Mouse (Mus musculus) ES-E14 (cell line): ENCODE results near the gene Kptn. TPM values are rescaled to one million over a fixed set of nuclear protein-coding genes. Genes with fewer than 3 reads are reported as not detected.

ENCODE experiments used
- DNase-seq: peaks from one replicate; pipeline ENCODE4 v3.0.0-alpha.2; 2013; ENCODE audit warnings: low read depth, low spot score
- H3K27ac ChIP-seq: 2 replicates; pipeline ENCODE4 v1.5.1; 2012; ENCODE audit warnings: low read depth, mild to moderate bottlenecking, low read length, moderate library complexity, mixed read lengths; ENCODE audit not compliant: poor library complexity, insufficient read depth, severe bottlenecking
- H3K36me3 ChIP-seq: 2 replicates; pipeline ENCODE4 v1.6.1; 2012; ENCODE audit warnings: mild to moderate bottlenecking, low read length, moderate library complexity, mixed read lengths; ENCODE audit not compliant: control insufficient read depth, poor library complexity, insufficient read depth, severe bottlenecking
- H3K4me1 ChIP-seq, 2 experiments: fragments of 150-350 bp in 1 of 2; sonication (generic) in 1 of 2; 2 replicates each; pipeline ENCODE4 v1.6.1; 2012; ENCODE audit warnings: low read length in 2 of 2, mild to moderate bottlenecking in 1 of 2, mixed read lengths in 1 of 2; ENCODE audit not compliant: control insufficient read depth in 2 of 2, insufficient read depth in 2 of 2, poor library complexity in 1 of 2
- H3K4me3 ChIP-seq, 2 experiments: fragments of 150-350 bp in 1 of 2; sonication (generic) in 1 of 2; 2 replicates each; pipeline ENCODE4 v1.5.1; 2012; ENCODE audit warnings: low read length in 2 of 2, low read depth in 1 of 2, mild to moderate bottlenecking in 1 of 2, mixed read lengths in 1 of 2; ENCODE audit not compliant: insufficient read depth in 1 of 2, poor library complexity in 1 of 2, severe bottlenecking in 1 of 2
- H3K9ac ChIP-seq: 2 replicates; pipeline ENCODE4 v1.6.1; 2012; ENCODE audit warnings: low read depth, mild to moderate bottlenecking, low read length, mixed read lengths; ENCODE audit not compliant: poor library complexity, insufficient read depth, severe bottlenecking
- H3K9me3 ChIP-seq: fragments of 150-350 bp; sonication (generic); 2 replicates; pipeline ENCODE4 v1.6.1; 2012; ENCODE audit warnings: low read depth, mild to moderate bottlenecking, low read length; ENCODE audit not compliant: control insufficient read depth, insufficient read depth
- CHD2 ChIP-seq: IDR thresholded peaks from 2 replicates; pipeline ENCODE4 v1.6.1; 2014; ENCODE audit warnings: mild to moderate bottlenecking, low read depth, low read length, inconsistent platforms
- HCFC1 ChIP-seq: IDR thresholded peaks from 2 replicates; pipeline ENCODE4 v1.6.1; 2012; ENCODE audit warnings: low read length, inconsistent platforms, borderline replicate concordance; ENCODE audit not compliant: insufficient read depth
- MAFK ChIP-seq: IDR thresholded peaks from 2 replicates; pipeline ENCODE4 v1.6.1; 2014; ENCODE audit warnings: mild to moderate bottlenecking, low read depth, low read length, inconsistent platforms; ENCODE audit not compliant: insufficient read depth
- ZC3H11A ChIP-seq: IDR thresholded peaks from 2 replicates; pipeline ENCODE4 v1.6.1; 2012; ENCODE audit warnings: low read depth, mild to moderate bottlenecking, inconsistent platforms, low read length, borderline replicate concordance
- ZNF384 ChIP-seq: IDR thresholded peaks from 2 replicates; pipeline ENCODE4 v1.6.1; 2012; ENCODE audit warnings: low read depth, low read length, inconsistent platforms
- in situ Hi-C, 2 experiments: fragments of 600-800 bp; cut with MboI; formaldehyde crosslinking; loops; one replicate each; pipeline ENCODE4 v1.15.1; 2025; ENCODE audit warnings: low sequenced_read_pairs in 2 of 2, inconsistent platforms in 1 of 2; ENCODE audit not compliant: unreplicated experiment in 2 of 2
- total RNA-seq: library from RNA; depleted of rRNA; stranded (reverse); fragments of 300-350 nt; gene quantifications from 2 replicates; pipeline ENCODE4 v1.2.3, GENCODE M21; 2012

The Kptn gene
- total RNA-seq, 1 experiment = 15.4 TPM

DNA sequence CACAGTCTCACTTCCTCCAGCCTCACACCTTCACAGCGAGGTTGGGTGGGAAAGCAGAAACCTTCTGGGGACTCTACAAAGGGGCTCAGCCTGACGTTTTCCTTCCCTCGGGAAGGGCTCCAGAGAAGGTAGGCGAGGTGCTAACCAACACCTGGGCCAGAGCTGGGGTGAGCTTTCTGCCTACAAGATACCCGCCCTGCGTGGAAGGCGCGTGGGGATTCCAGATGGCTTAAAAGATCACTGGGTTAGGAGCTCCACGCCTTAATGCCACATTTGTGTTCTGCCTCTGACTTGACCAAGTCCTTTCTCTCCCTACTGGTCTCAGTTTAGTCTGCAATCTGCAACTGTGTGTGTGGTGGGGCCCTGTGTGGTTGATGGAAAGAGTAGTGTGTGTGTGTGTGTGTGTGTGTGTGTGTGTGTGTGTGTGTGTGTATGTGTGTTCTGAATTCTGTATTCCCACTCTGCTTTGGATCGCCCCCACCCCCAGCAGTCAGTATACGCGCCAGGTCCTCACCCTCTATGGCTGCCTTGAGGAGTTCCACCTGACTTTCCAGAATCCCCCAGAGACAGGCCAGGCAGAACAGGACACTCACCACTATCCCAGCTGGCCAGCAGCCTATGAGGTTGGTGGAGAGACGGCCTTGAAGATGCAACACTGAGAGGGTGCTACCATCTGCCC lies 11.4 kb downstream of the Kptn start:
- H3K27ac ChIP-seq = no peak overlapping the region

DNA sequence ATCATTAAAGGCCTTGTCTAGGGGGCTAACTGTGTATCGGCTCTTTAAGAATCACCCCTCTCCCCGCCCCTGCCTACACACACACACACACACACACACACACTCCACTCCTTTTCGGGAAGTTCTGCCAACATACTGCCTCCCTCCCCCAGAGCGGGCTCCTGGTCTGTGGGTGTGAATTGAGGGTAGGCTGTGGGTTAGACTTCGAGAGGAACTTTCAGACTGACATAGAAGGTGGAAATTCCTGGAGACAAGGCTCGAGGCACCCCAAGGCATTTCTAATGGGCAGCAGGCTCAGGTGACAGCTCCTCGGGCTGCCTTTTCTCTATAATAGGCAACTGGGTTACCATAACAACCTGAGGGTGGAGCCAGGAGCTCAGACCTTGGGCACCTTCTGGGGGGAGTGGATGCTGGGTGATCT lies 12.5 kb downstream of the Kptn start:
- no peak for TF ChIP-seq MAFK
- TF ChIP-seq CHD2 = no peak
- no peak for TF ChIP-seq HCFC1
- TF ChIP-seq ZNF384 = no peak
- TF ChIP-seq ZC3H11A = no peak
- Histone ChIP-seq H3K4me3 (no peak overlapping the region), H3K36me3 (peaks cover 3% of the 10 kb centered on the region; the same call in 1 of the 2 replicates), H3K4me1 (peaks cover 0 to 15% of the 10 kb centered on the region in 2 experiments; a peak in 1 of 4 replicates), H3K9ac (no peak overlapping the region), H3K9me3 (no peaks in the 10 kb centered on the region), H3K27ac (no peak overlapping the region)
- no peak for DNase-seq
- in situ Hi-C loops = loop anchor here in 1 of 2 experiments (25.0 kb wide), 1 partner anchor 170 kb away; the partner anchor contains the start of gene Ehd2

More for the DNA sequence above, 11.4 kb downstream of the Kptn start:
- peak overlapping the region in 1 of 2 experiments; percentile 87; a peak in 3 of 4 replicates for H3K4me3 ChIP-seq
- no peak overlapping the region for H3K9ac ChIP-seq
- in situ Hi-C loops = loop anchor here in 1 of 2 experiments (25.0 kb wide), 1 partner anchor 169 kb away; the partner anchor contains the start of gene Ehd2
- DNase-seq = no peak
- H3K36me3 ChIP-seq = peaks cover 3% of the 10 kb centered on the region; the same call in 1 of the 2 replicates
- peaks cover 0 to 15% of the 10 kb centered on the region in 2 experiments; a peak in 1 of 4 replicates for H3K4me1 ChIP-seq
- no peaks in the 10 kb centered on the region for H3K9me3 ChIP-seq
- no peak for TF ChIP-seq MAFK
- TF ChIP-seq ZC3H11A = no peak
- TF ChIP-seq HCFC1 = no peak
- no peak for TF ChIP-seq CHD2
- TF ChIP-seq ZNF384 = no peak

DNA sequence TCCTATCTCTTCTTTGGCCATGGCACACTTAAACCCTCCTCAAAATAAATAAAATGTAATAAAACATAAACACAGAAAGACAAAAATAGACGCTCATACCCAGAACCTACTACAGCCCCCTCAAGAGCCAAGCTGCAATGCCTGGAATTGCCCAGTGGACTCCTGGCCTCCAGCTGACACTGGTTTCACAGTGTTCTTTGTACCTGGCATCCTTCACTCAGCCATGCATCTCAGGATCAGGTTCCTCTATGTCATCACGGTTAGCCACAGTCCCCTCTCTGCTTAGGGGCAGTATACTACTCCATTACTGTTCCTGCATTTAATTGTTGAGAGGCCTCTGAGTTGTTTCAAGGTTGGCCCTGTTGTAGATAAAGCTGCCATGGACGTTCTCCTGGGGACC lies 13.2 kb downstream of the Kptn start:
- H3K36me3 ChIP-seq = peaks cover 3% of the 10 kb centered on the region; the same call in 1 of the 2 replicates
- TF ChIP-seq MAFK (no peak), ZC3H11A (no peak), ZNF384 (no peak), HCFC1 (no peak), CHD2 (no peak)
- H3K9me3 ChIP-seq = no peaks in the 10 kb centered on the region
- H3K4me1 ChIP-seq = peaks cover 0 to 15% of the 10 kb centered on the region in 2 experiments; a peak in 1 of 4 replicates
- no peak overlapping the region for H3K9ac ChIP-seq
- no peak overlapping the region for H3K4me3 ChIP-seq
- in situ Hi-C loops = loop anchor here in 1 of 2 experiments (25.0 kb wide), 1 partner anchor 171 kb away; the partner anchor contains the start of gene Ehd2
- DNase-seq = no peak
- H3K27ac ChIP-seq = no peak overlapping the region

DNA sequence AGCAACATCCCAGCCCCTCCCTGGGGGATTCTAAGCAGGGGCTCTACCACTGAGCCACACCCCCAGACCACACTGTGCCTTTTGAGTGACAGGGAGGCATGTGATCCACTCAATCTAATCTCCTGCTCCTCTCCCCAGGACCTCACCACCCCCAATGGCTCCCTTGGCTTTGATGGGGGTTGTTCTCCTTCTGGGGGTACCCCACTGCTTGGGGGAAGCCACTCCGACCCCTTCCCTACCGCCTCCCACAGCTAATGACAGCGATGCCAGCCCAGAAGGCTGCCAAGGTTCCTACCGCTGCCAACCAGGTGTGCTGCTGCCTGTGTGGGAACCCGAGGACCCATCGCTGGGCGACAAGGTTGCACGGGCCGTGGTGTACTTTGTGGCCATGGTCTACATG lies 14.0 kb downstream of the Kptn start:
- in situ Hi-C loops = loop anchor here in 1 of 2 experiments (25.0 kb wide), 1 partner anchor 171 kb away; the partner anchor contains the start of gene Ehd2
- no peak for DNase-seq
- Histone ChIP-seq H3K36me3 (peaks cover 3% of the 10 kb centered on the region; the same call in 1 of the 2 replicates), H3K4me3 (no peak overlapping the region), H3K9ac (no peak overlapping the region), H3K9me3 (no peaks in the 10 kb centered on the region), H3K4me1 (peaks cover 0 to 15% of the 10 kb centered on the region in 2 experiments; a peak in 1 of 4 replicates), H3K27ac (no peak overlapping the region)
- no peak for TF ChIP-seq MAFK
- TF ChIP-seq HCFC1 = no peak
